In the genomic region with DNA sequence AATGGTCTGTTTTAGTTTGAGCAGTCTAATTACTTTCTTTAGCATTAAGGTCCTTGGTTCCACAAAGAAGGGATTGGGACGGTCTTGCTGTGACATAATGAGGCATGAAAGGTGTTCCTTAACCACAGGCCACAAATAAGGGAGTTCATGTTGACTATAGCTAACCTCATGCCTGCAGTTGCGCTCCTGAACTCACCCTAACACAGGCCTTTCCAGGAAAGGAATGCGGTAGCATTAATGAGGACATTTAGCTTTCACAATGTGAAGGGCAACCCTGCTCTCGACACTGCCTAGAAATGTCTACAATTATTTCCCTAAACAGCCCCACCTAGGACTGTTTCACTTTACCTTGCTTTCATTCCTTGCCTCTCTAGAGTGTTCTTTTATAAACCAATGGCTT, we compare ENCODE assay signal across 16 mouse cellular contexts. TPM values are rescaled to one million over a fixed set of nuclear protein-coding genes. Genes with fewer than 3 reads are reported as not detected.
"Had no signal": no experiment of that assay in that cellular context is flagged by ENCODE, and none has a peak within 500 bp of the region (broad histone marks: within the 10 kb centered on the region; RNA-seq: fewer than 3 reads in every experiment).

No protein-coding gene starts in this region.

- H3K36me3 ChIP-seq: limb, embryonic 12.5 days; liver, embryonic 13.5 days; neural tube, embryonic 15.5 days had no signal

- ATAC-seq: inflammation-experienced regulatory T-cells, adult 6 months; intestine, postnatal 0 days; liver, postnatal 0 days; lung, postnatal 0 days had no signal

- DNase-seq: liver; liver, embryonic 13.5 days; liver, postnatal 0 days; midbrain, embryonic 14.5 days; right cerebral cortex, postnatal 4 days; spleen, adult 18-20 months; thymus, adult 18-20 months; thymus, postnatal 14 days had no signal

- H3K4me3 ChIP-seq: layer of hippocampus, adult 2 months; limb, embryonic 12.5 days; liver, embryonic 13.5 days; myocyte; neural tube, embryonic 15.5 days had no signal

- H3K27ac ChIP-seq: layer of hippocampus, adult 2 months; limb, embryonic 12.5 days; liver, embryonic 13.5 days; neural tube, embryonic 15.5 days had no signal

- H3K9me3 ChIP-seq: limb, embryonic 12.5 days; liver, embryonic 13.5 days; neural tube, embryonic 15.5 days had no signal

- H3K4me1 ChIP-seq: limb, embryonic 12.5 days; liver, embryonic 13.5 days; neural tube, embryonic 15.5 days had no signal

- H3K27me3 ChIP-seq: limb, embryonic 12.5 days; liver, embryonic 13.5 days had no signal

- H3K4me2 ChIP-seq: limb, embryonic 12.5 days; liver, embryonic 13.5 days; neural tube, embryonic 15.5 days had no signal

- H3K9ac ChIP-seq: limb, embryonic 12.5 days; liver, embryonic 13.5 days; liver, postnatal 0 days; neural tube, embryonic 15.5 days had no signal

RNA-seq across cellular contexts. Expression of gene Fam184b, which starts 40.4 kb away (rescaled TPM):
- total RNA-seq: megakaryocyte progenitor cell, adult 5-6 weeks had no signal
